Mouse (Mus musculus) v-Abl transformed pro-B cells (cell line): Measurements from ENCODE around the gene Prkch.

ENCODE experiments used
- in situ Hi-C, 2 experiments: fragments of 400-800 bp; cut with MboI; formaldehyde crosslinking; loops; one replicate each; pipeline ENCODE4 v1.15.1; 2025; ENCODE audit not compliant: unreplicated experiment in 2 of 2

The Prkch gene

DNA sequence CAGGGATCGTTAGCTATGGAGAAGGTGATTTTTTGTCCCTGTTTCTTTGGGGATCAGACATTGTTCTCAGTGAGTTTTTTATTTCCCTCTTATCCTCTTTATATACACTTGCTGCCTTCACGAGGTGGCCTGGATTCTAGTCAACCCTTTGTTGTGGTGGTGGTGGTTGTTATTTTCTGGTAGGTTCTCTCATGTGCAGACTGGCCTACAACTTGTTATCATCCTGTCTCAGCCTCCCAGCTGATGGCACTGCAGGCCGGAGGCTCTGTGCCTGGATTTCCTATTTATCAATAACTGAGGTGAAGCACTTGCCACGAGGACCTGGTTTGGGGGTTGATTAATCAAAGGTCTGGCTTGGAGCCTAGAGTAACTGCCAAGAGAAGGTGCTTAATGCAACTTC lies 20.6 kb downstream of the Prkch start:
- in situ Hi-C loops: no loop called here

DNA sequence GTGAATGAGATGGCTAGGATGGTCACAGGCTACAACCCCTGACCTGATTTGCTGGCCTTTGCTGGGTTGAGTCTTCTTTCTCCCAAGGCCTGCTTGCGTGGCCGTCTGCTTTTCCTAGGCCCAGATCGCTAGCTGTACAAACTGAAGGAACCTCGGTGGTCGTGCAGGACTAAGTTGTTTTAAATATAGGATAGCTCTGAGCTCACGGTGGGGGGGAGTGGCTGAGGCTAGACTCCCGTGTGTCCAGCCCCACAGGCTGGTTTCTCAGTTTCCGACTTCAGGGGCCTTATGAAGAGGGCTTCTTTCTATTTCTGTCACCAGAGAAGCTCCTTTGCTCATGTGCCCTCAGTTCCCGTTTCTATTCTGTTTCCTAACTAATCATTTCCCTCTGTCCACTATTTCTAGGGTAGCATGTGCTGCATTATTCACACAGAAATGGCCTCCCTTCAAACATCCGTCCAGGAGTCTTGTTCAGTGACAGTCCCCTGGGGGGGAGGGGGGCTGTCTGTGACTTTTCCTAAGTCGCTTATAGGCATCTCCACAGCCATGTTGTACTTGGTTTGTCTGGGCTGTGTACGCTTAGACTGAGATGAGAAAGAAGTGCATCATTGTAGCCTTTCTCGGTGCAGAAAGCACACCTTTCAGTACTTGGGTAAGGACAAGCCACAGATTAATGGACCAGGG lies 22.9 kb downstream of the Prkch start:
- in situ Hi-C loops: no loop called here

DNA sequence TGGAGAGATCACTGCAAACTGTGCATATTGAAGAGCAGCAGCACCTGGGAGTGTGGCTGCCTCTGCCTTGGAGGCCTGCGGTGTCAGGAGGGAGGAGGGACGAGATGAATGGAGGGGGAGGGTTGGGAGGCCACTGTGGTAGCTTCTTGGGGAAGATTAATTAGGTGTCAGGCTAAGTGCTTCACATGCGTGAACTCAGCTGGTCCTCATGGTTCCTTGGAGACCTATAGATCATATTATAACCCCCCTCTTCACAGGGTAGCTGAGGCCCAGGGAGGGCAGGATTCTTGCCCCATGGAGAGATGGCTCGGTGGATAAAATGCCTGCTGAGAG lies 23.4 kb downstream of the Prkch start:
- in situ Hi-C loops: no loop called here

- in situ Hi-C loops: no loop called here
Observed at GRCm38 (mm10) chr12:73609262-73609661, 24.7 kb downstream of the Prkch start.

DNA sequence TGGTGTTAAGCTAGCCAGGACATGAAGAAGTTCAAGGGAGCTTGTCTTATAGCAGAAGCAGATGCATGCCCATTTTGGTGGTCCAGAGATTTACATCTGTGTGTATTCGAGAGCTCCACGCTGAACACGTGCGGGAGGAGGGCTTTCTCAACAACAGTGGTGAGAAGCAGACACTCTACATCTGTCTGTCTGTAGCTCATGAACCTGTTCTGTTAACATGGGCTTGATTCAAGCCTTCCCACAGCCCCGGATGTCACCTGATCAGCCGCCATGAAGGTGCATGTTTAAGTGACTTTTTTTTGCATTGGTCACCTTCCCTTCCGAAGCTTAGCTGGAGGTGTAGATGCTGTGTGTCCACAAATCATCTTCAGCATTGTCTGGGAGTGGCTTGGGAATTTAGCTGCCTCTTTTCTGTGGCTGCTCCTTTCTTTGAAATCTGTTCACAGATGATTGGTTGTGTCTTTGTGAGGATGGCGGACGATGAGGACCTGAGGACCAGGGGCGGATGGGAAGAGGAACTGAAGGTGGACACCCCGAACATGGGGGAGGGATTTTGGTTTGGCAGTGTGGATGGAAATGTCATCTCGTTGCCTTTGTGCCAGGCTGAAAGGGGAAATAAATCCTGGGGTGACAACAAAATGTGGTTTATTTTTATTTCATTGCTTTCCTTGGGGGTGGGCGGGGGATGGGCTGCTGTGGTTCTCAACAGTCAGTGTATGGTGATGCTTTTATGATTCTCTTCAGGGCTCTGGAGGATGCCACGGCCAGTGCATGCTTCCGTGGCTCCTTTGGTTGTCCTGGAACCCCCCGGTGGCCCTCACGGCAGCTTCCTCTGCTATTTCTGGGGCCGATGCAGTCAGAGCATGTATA lies 25.3 kb downstream of the Prkch start:
- in situ Hi-C loops: no loop called here

DNA sequence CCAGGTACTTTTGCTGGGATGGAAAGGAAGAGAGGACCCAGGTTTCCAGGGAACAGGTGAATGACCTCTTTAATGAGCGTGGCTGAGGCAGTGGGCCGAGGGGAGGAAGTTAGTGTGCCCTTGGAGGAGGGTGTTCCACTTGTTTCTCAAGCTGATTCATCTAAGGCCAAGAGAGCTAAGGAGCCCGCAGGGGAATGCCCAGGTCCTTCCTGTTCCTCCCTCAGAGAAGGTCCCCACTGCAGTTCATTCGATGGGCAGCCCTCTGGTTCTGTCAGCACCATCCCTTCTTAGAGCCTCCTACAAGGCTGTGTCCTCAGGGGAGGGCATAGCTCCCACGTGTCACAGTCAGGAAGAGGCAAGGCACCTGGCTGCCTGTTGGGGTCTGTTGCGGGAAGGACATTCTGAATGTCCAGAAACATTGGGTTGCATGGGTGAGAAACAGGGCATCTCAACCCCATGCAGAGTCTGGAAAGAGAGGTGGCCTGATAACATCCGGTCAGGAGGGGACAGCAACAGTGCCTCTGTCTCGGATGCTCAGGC lies 26.3 kb downstream of the Prkch start:
- in situ Hi-C loops: no loop called here

GRCm38 (mm10) chr12:73611741-73612140 lies 27.1 kb downstream of the Prkch start:
- in situ Hi-C loops: no loop called here

DNA sequence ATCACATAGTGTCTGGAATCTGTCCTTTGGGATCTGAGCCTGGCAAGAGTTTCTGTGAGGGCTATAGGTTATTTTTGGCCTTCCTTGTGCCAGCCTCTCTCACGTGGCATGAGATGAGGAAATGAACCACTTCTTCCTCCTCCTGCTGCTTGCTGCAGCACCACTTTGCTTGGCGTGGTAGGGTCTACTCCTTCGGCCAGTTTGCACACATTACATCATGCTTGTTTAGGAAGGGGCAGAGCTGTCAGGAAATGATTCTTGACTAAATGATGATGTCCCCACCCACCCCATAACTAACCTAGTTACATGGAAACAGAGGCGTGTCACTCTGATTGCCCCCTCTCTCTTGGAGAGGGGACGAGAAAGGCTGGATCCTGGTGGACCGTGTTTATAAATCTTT lies 28.6 kb downstream of the Prkch start:
- in situ Hi-C loops: no loop called here

- in situ Hi-C loops: no loop called here
Observed at GRCm38 (mm10) chr12:73617652-73618051, 33.1 kb downstream of the Prkch start.

GRCm38 (mm10) chr12:73625277-73626032 lies 40.9 kb downstream of the Prkch start:
- in situ Hi-C loops: no loop called here

- in situ Hi-C loops: no loop called here
Observed at GRCm38 (mm10) chr12:73627902-73628301, 43.3 kb downstream of the Prkch start.

DNA sequence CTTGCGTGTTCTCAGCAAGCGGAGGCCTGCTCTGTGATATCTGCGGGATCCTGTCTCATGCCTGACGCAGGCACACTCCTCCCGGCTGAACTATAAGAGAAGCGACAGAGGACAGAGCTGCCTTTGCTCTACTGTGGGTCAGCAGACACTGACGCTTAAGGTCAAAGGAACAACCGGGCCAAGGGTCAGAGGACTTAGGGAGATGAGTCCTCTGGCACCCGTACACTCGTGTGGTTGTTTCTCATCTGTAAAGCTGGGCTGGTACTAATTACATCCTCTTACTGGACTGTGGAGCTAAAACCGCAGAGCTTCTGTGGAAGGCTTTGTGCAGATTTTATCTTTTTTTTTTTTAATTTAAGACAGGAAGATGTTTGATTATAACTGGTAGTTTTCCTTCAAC lies 46.0 kb downstream of the Prkch start:
- in situ Hi-C loops: no loop called here

GRCm38 (mm10) chr12:73631148-73631547 lies 46.6 kb downstream of the Prkch start:
- in situ Hi-C loops: no loop called here

- in situ Hi-C loops: no loop called here
Observed at GRCm38 (mm10) chr12:73632671-73633244, 48.2 kb downstream of the Prkch start.

- in situ Hi-C loops: no loop called here
Observed at GRCm38 (mm10) chr12:73633707-73634106, 49.1 kb downstream of the Prkch start.

DNA sequence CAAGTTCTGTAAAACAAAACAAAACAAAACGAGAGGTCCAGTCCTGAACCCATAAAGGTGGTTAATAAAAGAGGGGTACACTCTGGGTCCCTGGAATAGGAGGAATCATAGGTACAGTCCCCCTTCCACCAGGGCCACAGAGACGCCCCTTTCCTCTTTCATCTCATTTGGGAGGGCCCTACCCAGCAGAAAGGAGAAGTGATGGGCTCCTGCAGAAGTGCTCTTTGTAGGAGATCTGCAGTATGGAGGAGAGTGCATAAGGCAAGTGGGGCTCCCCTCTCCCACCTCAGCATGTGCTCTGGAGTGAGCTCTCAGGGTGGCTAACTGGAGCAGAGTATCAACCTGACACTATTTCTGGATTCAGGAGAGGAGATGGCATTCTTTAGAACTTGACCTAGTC lies 55.0 kb downstream of the Prkch start:
- in situ Hi-C loops: no loop called here

DNA sequence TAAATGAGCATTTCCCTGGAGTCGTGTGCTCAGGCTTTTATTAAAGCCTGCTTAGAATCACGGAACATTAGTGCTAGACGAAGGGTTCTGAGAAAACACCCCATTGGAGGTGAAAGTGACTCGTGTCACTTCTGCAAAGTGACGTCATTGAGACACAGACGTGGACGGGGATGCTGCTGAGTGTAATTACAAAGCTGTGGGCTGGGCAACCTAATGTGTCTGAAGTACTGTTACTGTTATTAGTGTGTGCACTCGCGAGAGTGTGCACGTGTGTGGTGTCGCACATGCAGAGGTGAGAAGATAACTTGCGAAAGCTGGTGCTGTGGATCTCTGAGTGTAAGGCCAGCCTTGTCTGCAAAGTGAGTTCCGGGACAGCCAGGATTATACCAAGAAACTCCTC lies 56.6 kb downstream of the Prkch start:
- in situ Hi-C loops: no loop called here

GRCm38 (mm10) chr12:73645216-73645615 lies 60.6 kb downstream of the Prkch start:
- in situ Hi-C loops: no loop called here

DNA sequence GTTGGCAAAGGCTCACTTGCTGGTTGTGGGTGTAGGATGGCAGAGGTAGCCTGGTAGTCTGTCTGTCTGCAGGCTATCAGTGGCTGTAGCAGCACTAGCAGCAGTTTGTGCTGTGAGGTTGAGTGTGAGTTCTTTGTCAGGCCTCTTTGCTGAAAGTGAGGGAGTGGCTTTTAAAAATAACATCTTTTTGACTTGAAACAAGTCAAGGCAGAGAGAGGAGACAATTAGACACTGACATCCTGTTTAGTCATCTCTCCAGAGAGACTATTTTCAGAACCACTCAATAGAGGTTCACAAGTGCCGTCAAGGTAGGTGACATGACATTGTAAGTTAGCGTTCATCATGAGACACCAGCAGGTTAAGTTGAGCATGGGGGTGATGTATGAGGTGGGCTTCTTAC lies 63.1 kb downstream of the Prkch start:
- in situ Hi-C loops: no loop called here

DNA sequence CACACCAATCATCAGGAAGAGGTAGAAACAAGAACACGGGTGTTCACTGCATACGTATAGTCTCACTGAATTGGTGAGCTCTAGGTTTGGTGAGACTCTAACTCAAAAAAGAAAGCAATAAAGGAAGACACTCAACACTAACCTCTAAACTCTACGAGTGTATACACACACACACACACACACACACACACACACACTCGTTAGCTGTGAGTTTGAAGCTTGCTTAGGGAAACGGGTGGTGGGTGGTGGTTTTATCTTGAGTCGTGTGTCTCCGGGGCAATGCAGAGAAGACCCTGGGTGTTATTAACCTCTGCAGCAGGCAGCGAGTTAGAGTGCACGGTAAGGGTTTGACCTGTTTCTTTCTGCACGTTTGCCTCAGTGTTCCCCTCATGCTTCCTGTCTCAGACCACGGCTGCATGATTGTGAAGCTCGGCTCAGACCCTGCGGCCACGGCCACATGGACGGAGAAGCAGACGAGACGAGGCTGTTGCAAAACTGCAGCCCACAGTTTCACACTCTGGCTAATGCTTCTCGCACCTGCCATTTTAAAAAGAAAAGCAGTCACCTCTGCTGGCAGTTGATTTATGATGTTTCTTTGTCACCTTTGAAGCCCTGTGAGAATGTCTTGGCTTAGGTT lies 72.1 kb downstream of the Prkch start:
- in situ Hi-C loops: no loop called here
